Mouse (Mus musculus) ovary, postnatal 14 days (tissue): ENCODE results near the gene Clint1.

Experiments used
- DNase-seq: peaks from one replicate; pipeline ENCODE4 v3.0.0; 2022; ENCODE audit warnings: low spot score

Clint1 gene

DNA sequence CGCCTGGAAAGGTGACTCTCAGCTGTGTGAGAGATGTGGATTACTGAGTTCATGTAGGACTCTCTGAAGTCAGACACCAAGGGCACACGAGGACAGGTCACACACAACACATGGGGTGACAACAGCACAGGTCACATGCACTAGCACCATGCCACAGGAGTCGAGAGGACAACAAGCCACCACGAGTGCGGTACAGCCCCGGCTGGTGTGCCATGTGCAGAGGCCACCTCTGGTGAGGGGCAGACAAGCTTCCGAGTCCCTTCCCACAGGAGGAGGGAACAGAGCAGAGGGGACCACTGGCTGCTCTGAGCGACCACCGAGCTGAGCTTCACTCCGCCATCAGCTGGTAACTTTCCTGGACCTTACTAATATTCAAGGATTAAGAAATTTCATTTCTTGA is 80.9 kb downstream of the Clint1 start:
- DNase-seq, result no peak

- DNase-seq, result no peak
Observed at GRCm38 (mm10) chr11:45937478-45937877, 85.6 kb downstream of the Clint1 start.

GRCm38 (mm10) chr11:45938917-45939316 is 87.1 kb downstream of the Clint1 start:
- DNase-seq, result no peak

DNA sequence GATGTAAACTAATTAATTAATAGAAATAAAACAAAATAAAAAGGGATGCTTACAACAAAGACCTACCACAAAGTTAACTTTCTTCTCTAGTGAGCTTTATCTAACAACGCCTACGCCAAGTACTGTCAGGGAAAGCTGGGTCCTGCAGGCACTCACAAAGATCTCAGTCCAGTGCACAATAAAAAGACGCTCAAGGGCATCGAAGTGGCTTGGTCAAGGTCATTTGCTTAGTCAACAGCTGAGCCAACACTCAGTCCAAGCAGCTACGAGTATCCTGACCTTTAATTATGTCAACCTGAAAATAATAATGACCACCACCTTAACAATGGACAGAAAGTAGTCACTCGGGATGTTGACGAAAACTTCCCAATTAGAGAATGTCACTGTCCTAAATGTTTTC is 90.4 kb downstream of the Clint1 start:
- no peak for DNase-seq

DNA sequence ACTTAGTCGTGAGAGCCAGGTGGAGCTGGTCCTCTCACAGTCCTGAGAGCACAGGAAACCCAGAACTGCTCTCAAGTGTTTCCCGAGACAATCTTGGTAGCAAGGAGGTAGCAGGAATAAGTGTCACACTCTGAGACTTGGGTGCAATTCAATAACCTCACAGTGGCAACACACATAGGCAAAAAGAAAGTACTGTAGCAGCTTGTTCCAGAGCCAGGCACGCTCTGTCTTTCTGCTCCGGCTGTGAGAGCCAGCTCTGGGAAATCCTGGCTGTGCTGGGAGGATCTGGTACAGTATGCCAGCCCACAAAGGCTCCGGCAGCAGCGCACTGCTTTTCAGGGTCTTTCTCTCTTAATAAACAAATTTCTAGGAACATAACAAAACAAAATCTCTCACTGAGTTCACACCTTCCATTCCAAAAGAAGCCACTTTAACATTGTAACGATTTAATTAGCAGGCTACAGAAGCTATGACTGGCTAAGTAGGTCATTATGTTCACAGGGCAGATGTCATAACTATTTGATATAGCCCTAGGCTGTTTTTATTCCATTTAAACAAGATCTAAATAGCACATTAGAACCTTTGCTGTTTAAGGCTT is 91.4 kb downstream of the Clint1 start:
- DNase-seq, result no peak

DNA sequence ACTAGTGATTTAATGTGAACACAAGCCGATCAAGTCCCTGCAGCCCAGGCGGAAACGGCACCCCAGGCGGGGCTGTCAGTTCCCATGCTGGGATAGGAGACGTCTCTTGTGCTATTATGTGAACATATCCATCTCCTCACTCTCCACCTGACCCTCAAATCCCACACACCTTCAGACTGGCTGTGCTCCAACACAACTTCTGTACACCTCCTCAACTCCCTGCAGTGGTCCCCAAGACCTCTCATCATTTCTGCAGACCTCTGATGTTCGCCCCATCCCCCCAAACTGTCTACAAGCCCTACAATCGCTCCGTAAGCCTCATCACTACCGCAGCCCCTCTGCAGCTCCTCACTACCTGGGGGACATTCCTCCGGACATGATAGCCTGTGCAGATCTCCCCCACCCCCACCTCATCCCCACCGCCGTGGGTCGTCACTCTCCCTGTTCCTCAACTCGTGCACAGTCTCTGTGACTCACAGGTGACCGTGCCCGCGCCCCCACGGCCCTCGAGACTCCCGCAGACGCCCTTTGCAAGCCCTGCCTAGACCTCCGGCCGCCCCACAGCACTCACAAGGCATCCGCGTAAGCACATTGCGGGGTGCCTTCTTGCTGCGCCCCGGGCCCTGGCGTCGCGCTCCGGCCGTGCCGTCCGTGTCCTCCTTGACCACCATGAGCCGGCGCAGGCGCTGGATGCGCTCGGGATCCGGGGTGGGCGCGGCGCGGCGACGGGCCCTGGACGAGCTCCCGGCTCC is 92.2 kb downstream of the Clint1 start:
- DNase-seq, result no peak

DNA sequence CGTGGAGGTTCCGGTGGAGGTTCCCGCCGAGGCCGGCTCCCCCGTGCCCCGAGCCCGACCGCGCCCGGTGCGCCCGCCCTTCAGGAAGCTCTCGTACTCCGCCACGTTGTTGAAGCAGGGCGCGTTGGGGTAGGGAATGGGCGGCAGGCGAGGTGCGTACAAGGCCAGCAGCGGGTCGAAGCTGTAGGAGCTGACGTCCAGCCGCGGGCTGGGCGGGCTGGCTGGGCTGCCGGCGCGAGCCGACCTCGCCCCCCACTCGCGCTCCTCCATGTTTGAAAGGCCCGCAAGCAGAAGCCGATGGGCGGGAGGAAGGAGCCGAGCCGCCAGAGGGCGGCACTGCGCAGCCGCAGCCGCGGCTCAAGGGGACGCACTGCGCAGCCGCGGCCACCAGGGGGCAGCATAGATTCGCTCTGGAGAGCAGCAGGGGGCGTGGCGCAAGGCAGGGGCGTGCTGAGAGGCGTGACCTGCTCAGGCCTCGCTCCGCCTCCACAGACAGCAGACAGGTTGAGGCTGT is 92.8 kb downstream of the Clint1 start, which contains the start of gene Lsm11:
Lsm11 (minus strand) TSS at position 293 of the 514 bp plus-strand sequence.
- DNase-seq, result peak; percentile 100

GRCm38 (mm10) chr11:45946796-45947195 is 94.9 kb downstream of the Clint1 start:
- DNase-seq, result no peak

DNA sequence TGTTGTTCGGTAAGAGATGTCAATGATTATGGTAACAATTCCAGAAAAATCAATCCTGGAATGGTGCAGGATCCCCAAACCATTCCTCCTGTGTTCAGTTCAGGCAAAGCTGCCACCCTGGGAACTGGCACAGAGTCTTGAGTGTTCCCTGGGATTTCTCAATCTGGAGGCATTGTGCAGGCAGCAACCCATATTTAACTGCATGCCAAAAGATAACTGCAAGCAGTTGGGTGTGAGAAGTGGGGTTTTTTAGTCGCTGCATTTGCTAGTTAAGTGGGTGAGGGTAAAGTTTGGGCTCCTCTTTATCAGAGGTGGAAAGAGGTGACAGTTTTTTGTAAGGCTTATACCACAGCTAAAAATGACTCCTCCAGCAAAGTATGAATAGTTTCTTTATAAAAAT is 95.6 kb downstream of the Clint1 start:
- DNase-seq, result no peak

DNA sequence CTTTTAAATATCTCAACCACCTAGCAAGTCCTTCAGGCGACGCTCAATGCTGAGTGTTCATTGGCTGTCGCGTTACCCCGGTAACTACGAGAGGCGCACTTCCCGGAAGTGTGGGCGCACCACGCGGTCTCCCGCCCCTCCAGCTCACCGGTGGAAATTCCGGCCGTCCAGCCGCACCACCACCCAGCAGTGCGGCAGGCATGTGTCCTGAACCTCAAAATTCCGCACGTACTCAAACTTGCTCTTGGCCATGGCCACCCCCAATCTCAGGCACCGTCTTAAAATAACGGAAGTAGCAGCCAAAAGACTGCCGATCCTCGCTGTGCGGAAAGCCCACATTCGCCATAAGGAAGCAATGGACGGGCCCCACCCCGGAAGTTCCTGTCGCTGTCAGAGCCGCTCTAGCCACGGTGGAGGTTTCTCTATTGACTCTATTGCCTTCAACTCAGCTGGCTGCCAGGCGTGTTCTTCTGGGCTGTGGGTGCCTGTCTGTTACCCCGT is 103.3 kb downstream of the Clint1 start, which contains the start of gene Thg1l:
Thg1l (minus strand) TSS at position 368 of the 501 bp plus-strand sequence.
- peak; percentile 78 for DNase-seq

GRCm38 (mm10) chr11:45959598-45959997 is 107.7 kb downstream of the Clint1 start:
- DNase-seq, result no peak

DNA sequence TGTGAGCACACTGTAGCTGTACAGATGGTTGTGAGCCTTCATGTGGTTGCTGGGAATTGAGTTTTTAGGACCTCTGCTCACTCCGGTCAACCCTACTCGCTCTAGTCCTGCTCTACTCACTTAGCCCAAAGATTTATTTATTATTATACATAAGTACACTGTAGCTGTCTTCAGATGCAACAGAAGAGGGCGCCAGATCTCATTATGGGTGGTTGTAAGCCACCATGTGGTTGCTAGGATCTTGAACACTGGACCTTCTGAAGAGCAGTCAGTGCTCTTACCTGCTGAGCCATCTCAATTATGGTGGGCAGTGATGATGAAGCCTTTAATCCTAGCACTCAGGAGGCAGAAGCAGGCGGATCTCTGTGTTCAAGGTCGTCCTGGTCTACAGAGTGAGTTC is 108.2 kb downstream of the Clint1 start:
- DNase-seq, result no peak
